Mouse (Mus musculus): Measurements from ENCODE around the gene Sh2d1a. TPM values are rescaled to one million over a fixed set of nuclear protein-coding genes. Genes with fewer than 3 reads are reported as not detected.

Gene Sh2d1a
- polyA plus RNA-seq (2014; fragmentation: Illumina TruSeq; extraction: RNeasy Lipid Tissue Mini Kit (QIAGEN cat#74804); ENCODE audit: low read depth, low replicate concordance) = not detected

DNA sequence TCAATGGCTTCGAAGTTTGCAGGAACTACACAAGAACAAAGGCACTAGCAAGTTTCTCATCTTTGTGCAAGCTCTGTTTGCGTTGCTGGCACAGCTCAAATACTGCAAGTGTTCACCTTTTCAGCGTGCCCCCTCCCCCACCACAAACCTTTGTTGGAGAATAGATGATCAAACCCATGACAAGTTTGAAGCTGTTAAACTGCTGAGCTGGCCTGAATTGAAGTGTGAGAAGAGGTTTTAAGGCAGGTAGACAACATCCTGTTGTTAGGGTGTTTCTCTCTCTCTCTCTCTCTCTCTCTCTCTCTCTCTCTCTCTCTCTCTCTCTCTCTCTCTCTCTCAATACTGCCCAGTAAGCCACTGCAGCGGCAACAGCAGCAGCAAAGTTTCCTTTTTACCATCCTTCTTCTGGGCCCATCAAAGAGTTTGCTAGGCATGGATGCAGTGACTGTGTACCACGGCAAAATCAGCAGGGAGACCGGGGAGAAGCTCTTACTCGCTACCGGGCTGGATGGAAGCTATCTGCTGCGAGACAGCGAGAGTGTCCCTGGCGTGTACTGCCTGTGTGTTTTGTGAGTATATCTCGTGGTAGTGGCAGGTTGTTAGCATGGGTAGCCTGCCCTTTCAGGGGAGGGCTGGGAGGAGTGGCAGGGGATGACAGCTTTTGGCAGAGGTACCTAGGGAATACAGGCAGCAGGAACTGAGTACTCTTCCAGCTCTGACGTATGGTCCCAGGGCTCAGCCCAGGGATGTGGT is at the start of gene Sh2d1a:
Sh2d1a (plus strand) TSS at position 163 of the 753 bp plus-strand sequence.

DNA sequence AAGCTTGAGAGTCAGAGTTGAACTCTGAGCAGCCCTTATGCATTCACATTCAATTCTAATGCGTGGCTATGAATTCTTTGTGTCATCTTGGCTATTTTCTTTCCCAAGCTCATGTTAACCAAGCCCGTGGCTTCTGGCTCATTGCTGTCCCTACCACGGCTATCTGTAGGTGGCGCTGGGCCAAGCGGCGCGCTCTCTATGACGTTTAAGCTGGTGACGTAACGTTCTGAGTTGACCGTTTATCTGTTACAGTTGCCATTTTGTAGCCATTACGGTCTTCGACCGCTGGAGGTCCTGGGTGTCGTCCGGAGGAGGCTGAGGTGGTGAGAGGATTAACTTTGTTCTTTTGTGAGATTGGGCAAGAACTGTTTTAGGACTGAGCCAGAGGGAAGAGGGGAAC is 12.8 kb upstream of the Sh2d1a start, which contains the start of gene Tex13c2:
Tex13c2 (plus strand) TSS at position 246 of the 400 bp plus-strand sequence.

Other genes with a start within 250 kb of the Sh2d1a start
- not detected for gene Tex13c2, start 12.8 kb upstream of the Sh2d1a start, polyA plus RNA-seq (2014; fragmentation: Illumina TruSeq; extraction: RNeasy Lipid Tissue Mini Kit (QIAGEN cat#74804); ENCODE audit: low read depth, low replicate concordance)